In the genomic region with DNA sequence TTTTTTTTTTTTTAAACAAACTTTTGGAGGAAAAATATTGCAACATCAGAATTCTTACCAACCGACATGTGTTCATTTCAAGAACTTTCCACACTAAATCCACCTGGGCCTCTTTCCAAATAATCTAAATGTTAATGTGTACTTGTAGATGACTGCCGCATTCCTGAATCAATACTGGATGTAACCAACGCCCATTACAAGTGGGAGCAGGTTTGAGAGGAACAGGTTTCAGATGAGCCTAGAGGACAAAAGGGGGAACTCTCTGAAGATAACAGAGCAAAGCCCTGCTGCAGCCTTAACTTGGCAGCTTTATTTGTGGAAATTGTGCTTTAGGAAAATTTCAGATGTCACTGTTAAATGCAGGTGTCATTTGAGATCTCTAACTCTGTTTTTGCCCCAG, we compare ENCODE assay signal across 24 mouse cellular contexts. TPM values are rescaled to one million over a fixed set of nuclear protein-coding genes. Genes with fewer than 3 reads are reported as not detected.
A peak's percentile ranks its signal among the peaks of the same experiment; 100 is the strongest.
DNase-seq lines count a peak whose midpoint lies in the region; ATAC-seq and TF ChIP-seq lines count a peak whose summit lies in the region.
"Had no signal": no experiment of that assay in that cellular context is flagged by ENCODE, and none has a peak within 500 bp of the region (broad histone marks: within the 10 kb centered on the region; RNA-seq: fewer than 3 reads in every experiment).

No protein-coding gene starts in this region.

- no peak for DNase-seq in lung, adult 2 months
- peak; percentile 48 for DNase-seq in R1 (ENCODE audit: low read depth, low spot score)
- DNase-seq in fat pad, adult 2 months (ENCODE audit: extremely low read depth, low read depth, low spot score) = peak; percentile 99
- DNase-seq in stomach, postnatal 0 days (ENCODE audit: low spot score) = no peak
- DNase-seq in right cerebral cortex, adult 2 months (ENCODE audit: low spot score in 2 of 2) = no peak
- no peak for DNase-seq in retina, postnatal 1 day
- DNase-seq: adrenal gland, adult 2 months; cerebellum, adult 11-12 months; cerebellum, postnatal 14 days; gastrocnemius, adult 2 months; heart, adult 2 months; heart, postnatal 14 days; kidney, postnatal 4 days; layer of hippocampus, adult 9-11 months; liver; thymus, postnatal 36 days had no signal

- TF ChIP-seq CTCF in lung, adult 2 months (IDR thresholded peaks at IDR 0.05; ENCODE audit: insufficient read depth, low read length) = no peak
- TF ChIP-seq CTCF in stomach, postnatal 0 days (IDR thresholded peaks at IDR 0.05; ENCODE audit: low read depth) = 0 out of 2 replicates have a peak, but pooled peaks have one; percentile 9

- 55% methylated on average over 3 of the region's 3 CpGs for WGBS in lung, embryonic 15.5 days
- WGBS in lung, adult 2 months = 52% methylated on average over 3 of the region's 3 CpGs
- WGBS in stomach, postnatal 0 days = 32% methylated on average over 3 of the region's 3 CpGs

- peak overlapping the region; percentile 39 for H3K27ac ChIP-seq in lung, embryonic 15.5 days
- peak overlapping the region; percentile 50 for H3K27ac ChIP-seq in stomach, postnatal 0 days (replicated peaks)
- H3K27ac ChIP-seq: embryonic facial prominence, embryonic 12.5 days; gastrocnemius, adult 2 months; heart, adult 2 months; heart, embryonic 13.5 days; kidney, embryonic 15.5 days; liver, embryonic 15.5 days; midbrain, embryonic 12.5 days had no signal

- no peak for TF ChIP-seq POLR2A in lung, adult 2 months (IDR thresholded peaks at IDR 0.05; ENCODE audit: borderline replicate concordance, extremely low read depth, low read depth, low read length)

- H3K4me3 ChIP-seq in lung, embryonic 15.5 days = no peak overlapping the region
- no peak overlapping the region for H3K4me3 ChIP-seq in lung, adult 2 months (replicated peaks; ENCODE audit: extremely low read depth, low read depth, low read length)
- no peak overlapping the region for H3K4me3 ChIP-seq in stomach, postnatal 0 days (ENCODE audit: low read depth, low read length)
- H3K4me3 ChIP-seq: embryonic facial prominence, embryonic 12.5 days; gastrocnemius, adult 2 months; heart, adult 2 months; heart, embryonic 13.5 days; kidney, embryonic 15.5 days; liver, embryonic 15.5 days; midbrain, embryonic 12.5 days had no signal

- peak; percentile 83 for TF ChIP-seq EP300 in stomach, postnatal 0 days (optimal IDR thresholded peaks at IDR 0.05)

- no peak overlapping the region for H3K4me2 ChIP-seq in lung, embryonic 15.5 days
- H3K4me2 ChIP-seq in stomach, postnatal 0 days (replicated peaks; ENCODE audit: low read depth) = no peak overlapping the region
- H3K4me2 ChIP-seq: embryonic facial prominence, embryonic 12.5 days; heart, embryonic 13.5 days; kidney, embryonic 15.5 days; liver, embryonic 15.5 days; midbrain, embryonic 12.5 days had no signal

- no peak overlapping the region for H3K9ac ChIP-seq in lung, embryonic 15.5 days
- H3K9ac ChIP-seq in stomach, postnatal 0 days (ENCODE audit: low read length) = no peak overlapping the region
- H3K9ac ChIP-seq: embryonic facial prominence, embryonic 12.5 days; heart, embryonic 13.5 days; kidney, embryonic 15.5 days; liver, embryonic 15.5 days; midbrain, embryonic 12.5 days had no signal

- peak; percentile 28; the same call in 1 of the 2 replicates for ATAC-seq in lung, embryonic 15.5 days (ENCODE audit: borderline replicate concordance, extremely low read depth, low FRiP score, low TSS enrichment)
- peak; percentile 55; the same call in 1 of the 2 replicates for ATAC-seq in stomach, postnatal 0 days (ENCODE audit: low FRiP score, low TSS enrichment)
- ATAC-seq: forebrain, embryonic 14.5 days; intestine, postnatal 0 days had no signal

- no peaks in the 10 kb centered on the region for H3K36me3 ChIP-seq in lung, embryonic 15.5 days
- no peaks in the 10 kb centered on the region for H3K36me3 ChIP-seq in stomach, postnatal 0 days (ENCODE audit: control insufficient read depth, insufficient read depth, low read length)
- H3K36me3 ChIP-seq: embryonic facial prominence, embryonic 12.5 days; heart, embryonic 13.5 days; kidney, embryonic 15.5 days; liver, embryonic 15.5 days; midbrain, embryonic 12.5 days had no signal

- no peaks in the 10 kb centered on the region for H3K27me3 ChIP-seq in lung, embryonic 15.5 days
- no peaks in the 10 kb centered on the region for H3K27me3 ChIP-seq in stomach, postnatal 0 days (ENCODE audit: control insufficient read depth, insufficient read depth, low read length)
- H3K27me3 ChIP-seq: embryonic facial prominence, embryonic 12.5 days; heart, embryonic 13.5 days; kidney, embryonic 15.5 days; liver, embryonic 15.5 days had no signal

- H3K4me1 ChIP-seq in lung, embryonic 15.5 days = no peaks in the 10 kb centered on the region
- H3K4me1 ChIP-seq in lung, adult 2 months (ENCODE audit: control insufficient read depth, insufficient read depth, low read length) = no peaks in the 10 kb centered on the region
- no peaks in the 10 kb centered on the region for H3K4me1 ChIP-seq in stomach, postnatal 0 days (replicated peaks; ENCODE audit: control insufficient read depth, insufficient read depth)
- H3K4me1 ChIP-seq: embryonic facial prominence, embryonic 12.5 days had no signal

- H3K9me3 ChIP-seq in lung, embryonic 15.5 days = no peaks in the 10 kb centered on the region
- H3K9me3 ChIP-seq in stomach, postnatal 0 days (ENCODE audit: control insufficient read depth, low read length) = no peaks in the 10 kb centered on the region
- H3K9me3 ChIP-seq: embryonic facial prominence, embryonic 12.5 days; heart, embryonic 13.5 days; kidney, embryonic 15.5 days; liver, embryonic 15.5 days; midbrain, embryonic 12.5 days had no signal

RNA-seq across cellular contexts. Expression of a gene that starts 4.3 kb away (rescaled TPM):
- polyA plus RNA-seq in lung, embryonic 15.5 days (2015; fragmentation: Nextera tagmentation; extraction: Ambion mirVana) = 24.1 and 28.1 TPM in 2 replicates
- polyA plus RNA-seq in lung, adult 2 months (2012; rRNA removed) = 5.4 and 6.4 TPM in 2 replicates
- 60.3 and 60.5 TPM in 2 replicates for polyA plus RNA-seq in stomach, postnatal 0 days (2015; fragmentation: Nextera tagmentation; extraction: Ambion mirVana)

Comparison
In these comparisons a context has a peak if more than half of its experiments do, and no peak if none do; other contexts are left out.
1. DNase-seq: peak in R1 (single experiment) and fat pad, adult 2 months (single experiment); none in lung, adult 2 months (single experiment), stomach, postnatal 0 days (single experiment), right cerebral cortex, adult 2 months (0 of 2) and retina, postnatal 1 day (single experiment).